Mouse (Mus musculus) liver, postnatal 0 days (tissue): Measurements from ENCODE around the gene Tbc1d22b.
A peak's percentile ranks its signal among the peaks of the same experiment; 100 is the strongest.

Source experiments
- CTCF ChIP-seq: sonication (generic); IDR thresholded peaks from 2 replicates; pipeline ENCODE4 v1.5.1; 2016; ENCODE audit warnings: antibody characterized with exemption, low read depth
- EP300 ChIP-seq: IDR thresholded peaks from 2 replicates; pipeline ENCODE4 v1.6.1; 2016; ENCODE audit warnings: antibody characterized with exemption, low read depth, mild to moderate bottlenecking

GRCm38 (mm10) chr17:29603283-29603682 is 53.7 kb downstream of the Tbc1d22b start:
- TF ChIP-seq CTCF = peak; percentile 95
- TF ChIP-seq EP300 = no peak
